Mouse (Mus musculus) MEL (cell line): ENCODE measurements around the gene Spef1. TPM values are rescaled to one million over a fixed set of nuclear protein-coding genes. Genes with fewer than 3 reads are reported as not detected.

Experiments used
- DNase-seq: peaks from one replicate; pipeline ENCODE4 v3.0.0; 2011; ENCODE audit warnings: low read depth, low spot score
- H3K27ac ChIP-seq: 2 replicates; pipeline ENCODE4 v1.5.1; 2012; ENCODE audit warnings: low read depth, mild to moderate bottlenecking, control low read depth, low read length, moderate library complexity; ENCODE audit not compliant: control insufficient read depth
- H3K27me3 ChIP-seq, 2 experiments: fragments of 150-350 bp in 1 of 2; sonication (generic) in 1 of 2; 2 replicates each; pipeline ENCODE4 v1.6.1; 2012; ENCODE audit warnings: low read length in 2 of 2, mild to moderate bottlenecking in 2 of 2, improper control_type of control experiment in 1 of 2, moderate library complexity in 1 of 2; ENCODE audit not compliant: insufficient read depth in 2 of 2, control insufficient read depth in 1 of 2
- H3K36me3 ChIP-seq, 2 experiments: 2 replicates each; pipeline ENCODE4 v1.6.1; 2012 to 2014; ENCODE audit warnings: low read length in 2 of 2, improper control_type of control experiment in 1 of 2, inconsistent platforms in 1 of 2, mild to moderate bottlenecking in 1 of 2; ENCODE audit not compliant: insufficient read depth in 2 of 2, control insufficient read depth in 1 of 2
- H3K4me1 ChIP-seq, 2 experiments: fragments of 150-350 bp in 1 of 2; sonication (generic) in 1 of 2; 2 replicates each; pipeline ENCODE4 v1.6.1; 2012; ENCODE audit warnings: low read length in 2 of 2, improper control_type of control experiment in 1 of 2, mild to moderate bottlenecking in 1 of 2; ENCODE audit not compliant: insufficient read depth in 2 of 2, control insufficient read depth in 1 of 2
- H3K4me3 ChIP-seq, 2 experiments: fragments of 150-350 bp in 1 of 2; sonication (generic) in 1 of 2; 2 replicates each; pipeline ENCODE4 v1.5.1; 2012; ENCODE audit warnings: low read depth in 2 of 2, low read length in 2 of 2, mild to moderate bottlenecking in 2 of 2, moderate library complexity in 2 of 2, control low read depth in 1 of 2, improper control_type of control experiment in 1 of 2; ENCODE audit not compliant: control insufficient read depth in 1 of 2, insufficient read depth in 1 of 2
- H3K79me2 ChIP-seq: 2 replicates; pipeline ENCODE4 v1.6.1; 2012; ENCODE audit warnings: mild to moderate bottlenecking, low read length, moderate library complexity; ENCODE audit not compliant: control insufficient read depth, poor library complexity, insufficient read depth
- H3K9ac ChIP-seq: 2 replicates; pipeline ENCODE4 v1.6.1; 2012; ENCODE audit warnings: low read depth, mild to moderate bottlenecking, control low read depth, low read length, moderate library complexity; ENCODE audit not compliant: control insufficient read depth, poor library complexity, severe bottlenecking
- H3K9me3 ChIP-seq: fragments of 150-350 bp; sonication (generic); replicated peaks from 2 replicates; pipeline ENCODE4 v1.6.1; 2012; ENCODE audit warnings: mild to moderate bottlenecking, low read length, improper control_type of control experiment, moderate library complexity; ENCODE audit not compliant: insufficient read depth
- CHD1 ChIP-seq: IDR thresholded peaks from 2 replicates; pipeline ENCODE4 v1.6.1; 2012; ENCODE audit warnings: low read depth, mild to moderate bottlenecking, inconsistent platforms, low read length, improper control_type of control experiment
- CHD2 ChIP-seq: IDR thresholded peaks from 2 replicates; pipeline ENCODE4 v1.6.1; 2011; ENCODE audit warnings: low read length, improper control_type of control experiment
- CTCF ChIP-seq, 3 experiments: IDR thresholded peaks in 2 of 3; conservative IDR thresholded peaks in 1 of 3; 2 replicates each; pipeline ENCODE4 v1.5.1; 2011 to 2012; ENCODE audit warnings: low read length in 3 of 3, low read depth in 2 of 3, mild to moderate bottlenecking in 2 of 3, improper control_type of control experiment in 1 of 3, inconsistent platforms in 1 of 3, mixed read lengths in 1 of 3, moderate library complexity in 1 of 3; ENCODE audit not compliant: control insufficient read depth in 1 of 3, insufficient read depth in 1 of 3, poor library complexity in 1 of 3, severe bottlenecking in 1 of 3
- EP300 ChIP-seq, 2 experiments: IDR thresholded peaks; 2 replicates each; pipeline ENCODE4 v1.6.1; 2011; ENCODE audit warnings: improper control_type of control experiment in 2 of 2, low read length in 2 of 2, low read depth in 1 of 2, mild to moderate bottlenecking in 1 of 2
- GABPA ChIP-seq: IDR thresholded peaks from 2 replicates; pipeline ENCODE4 v1.6.1; 2012; ENCODE audit warnings: low read depth, mild to moderate bottlenecking, inconsistent platforms, low read length, improper control_type of control experiment, moderate library complexity
- JUND ChIP-seq: IDR thresholded peaks from 2 replicates; pipeline ENCODE4 v1.6.1; 2011; ENCODE audit warnings: low read depth, mild to moderate bottlenecking, improper control_type of control experiment, low read length
- KAT2A ChIP-seq: conservative IDR thresholded peaks from 2 replicates; pipeline ENCODE4 v1.6.1; 2012; ENCODE audit warnings: low read depth, low read length, improper control_type of control experiment, inconsistent platforms
- MAFK ChIP-seq: IDR thresholded peaks from 2 replicates; pipeline ENCODE4 v1.6.1; 2011; ENCODE audit warnings: low read depth, mild to moderate bottlenecking, low read length, improper control_type of control experiment, borderline replicate concordance
- MAZ ChIP-seq: IDR thresholded peaks from 2 replicates; pipeline ENCODE4 v1.6.1; 2012; ENCODE audit warnings: low read depth, mild to moderate bottlenecking, inconsistent platforms, low read length, improper control_type of control experiment
- MEF2A ChIP-seq: IDR thresholded peaks from 2 replicates; pipeline ENCODE4 v1.6.1; 2014; ENCODE audit warnings: low read depth, mild to moderate bottlenecking, inconsistent platforms, low read length, improper control_type of control experiment; ENCODE audit not compliant: poor library complexity, insufficient replicate concordance, severe bottlenecking; ENCODE audit errors: extremely low read depth
- MYB ChIP-seq: IDR thresholded peaks from 2 replicates; pipeline ENCODE4 v1.6.1; 2011; ENCODE audit warnings: mild to moderate bottlenecking, low read depth, low read length, improper control_type of control experiment
- MYC ChIP-seq: IDR thresholded peaks from 2 replicates; pipeline ENCODE4 v1.6.1; 2011; ENCODE audit warnings: low read depth, mild to moderate bottlenecking, low read length, improper control_type of control experiment, moderate library complexity
- NRF1 ChIP-seq: IDR thresholded peaks from 2 replicates; pipeline ENCODE4 v1.6.1; 2014; ENCODE audit warnings: low read depth, mild to moderate bottlenecking, inconsistent platforms, low read length, improper control_type of control experiment, moderate library complexity; ENCODE audit not compliant: poor library complexity, insufficient read depth, severe bottlenecking
- POLR2A ChIP-seq, 2 experiments: IDR thresholded peaks; 2 replicates each; pipeline ENCODE4 v1.6.1; 2011 to 2012; ENCODE audit warnings: low read length in 2 of 2, mild to moderate bottlenecking in 2 of 2, control low read depth in 1 of 2, improper control_type of control experiment in 1 of 2, low read depth in 1 of 2, moderate library complexity in 1 of 2; ENCODE audit not compliant: control insufficient read depth in 1 of 2, insufficient read depth in 1 of 2, poor library complexity in 1 of 2
- RCOR1 ChIP-seq: IDR thresholded peaks from 2 replicates; pipeline ENCODE4 v1.6.1; 2012; ENCODE audit warnings: low read depth, mild to moderate bottlenecking, inconsistent platforms, low read length, improper control_type of control experiment
- TCF12 ChIP-seq: IDR thresholded peaks from 2 replicates; pipeline ENCODE4 v1.6.1; 2014; ENCODE audit warnings: low read depth, mild to moderate bottlenecking, inconsistent platforms, low read length, improper control_type of control experiment, moderate library complexity
- UBTF ChIP-seq: IDR thresholded peaks from 2 replicates; pipeline ENCODE4 v1.6.1; 2012; ENCODE audit warnings: low read depth, mild to moderate bottlenecking, inconsistent platforms, low read length, improper control_type of control experiment, moderate library complexity, borderline replicate concordance; ENCODE audit not compliant: insufficient read depth
- ZC3H11A ChIP-seq: IDR thresholded peaks from 2 replicates; pipeline ENCODE4 v1.6.1; 2012; ENCODE audit warnings: low read depth, mild to moderate bottlenecking, inconsistent platforms, low read length, improper control_type of control experiment
- ZNF384 ChIP-seq: IDR thresholded peaks from 2 replicates; pipeline ENCODE4 v1.6.1; 2012; ENCODE audit warnings: low read depth, mild to moderate bottlenecking, inconsistent platforms, low read length, improper control_type of control experiment
- polyA plus RNA-seq, 2 experiments: library from polyadenylated mRNA; stranded (reverse) in 1 of 2; unstranded in 1 of 2; fragments of >175 nt in 1 of 2; fragments of >200 nt in 1 of 2; gene quantifications; 2 replicates each; pipeline versions ENCODE4 v1.2.1 to v1.2.4; 2012; ENCODE audit warnings: low replicate concordance in 2 of 2, low read depth in 1 of 2; ENCODE audit not compliant: insufficient read length in 2 of 2, insufficient read depth in 1 of 2, missing spikeins in 1 of 2
- total RNA-seq: library from RNA; depleted of rRNA; stranded (reverse); fragments of 300-350 nt; gene quantifications from 2 replicates; pipeline ENCODE4 v1.2.3, GENCODE M21; 2012

Gene Spef1
- total and polyA plus RNA-seq, 3 experiments: 1.2 to 1.8 TPM; not detected in 1

GRCm38 (mm10) chr2:131134826-131135400, 52.2 kb downstream of the Spef1 start:
- no peaks in the 10 kb centered on the region for H3K79me2 ChIP-seq
- no peak for DNase-seq
- peaks cover 0 to 7% of the 10 kb centered on the region in 2 experiments; a peak in 2 of 4 replicates for H3K36me3 ChIP-seq
- H3K27ac ChIP-seq: no peak overlapping the region
- H3K9ac ChIP-seq: no peak overlapping the region
- H3K4me3 ChIP-seq: no peak overlapping the region
- no peaks in the 10 kb centered on the region for H3K9me3 ChIP-seq
- H3K27me3 ChIP-seq: no peaks in the 10 kb centered on the region
- peaks cover 12 to 17% of the 10 kb centered on the region in 2 experiments for H3K4me1 ChIP-seq
- TF ChIP-seq MEF2A (no peak), MAZ (no peak), JUND (no peak), CHD1 (no peak), UBTF (no peak), EP300 (IDR thresholded peaks at IDR 0.05; ENCODE audit: low read depth in 1 of 2, low read length in 2 of 2) (no peak), POLR2A (IDR thresholded peaks at IDR 0.05; ENCODE audit: control insufficient read depth in 1 of 2, insufficient read depth in 1 of 2, low read depth in 1 of 2, low read length in 2 of 2, poor library complexity in 1 of 2) (no peak), NRF1 (no peak), RCOR1 (no peak), ZC3H11A (no peak), ZNF384 (no peak), CTCF (IDR thresholded peaks at IDR 0.05 in 2 of 3, conservative IDR thresholded peaks at IDR 0.05 in 1 of 3; ENCODE audit: control insufficient read depth in 1 of 3, insufficient read depth in 1 of 3, low read depth in 2 of 3, low read length in 3 of 3, poor library complexity in 1 of 3, severe bottlenecking in 1 of 3) (no peak), CHD2 (no peak)

GRCm38 (mm10) chr2:131134381-131134780, 52.7 kb downstream of the Spef1 start:
- Histone ChIP-seq H3K27ac (no peak overlapping the region), H3K27me3 (no peaks in the 10 kb centered on the region), H3K79me2 (no peaks in the 10 kb centered on the region), H3K4me1 (peaks cover 15 to 22% of the 10 kb centered on the region in 2 experiments), H3K9me3 (no peaks in the 10 kb centered on the region), H3K36me3 (peaks cover 0 to 9% of the 10 kb centered on the region in 2 experiments; a peak in 2 of 4 replicates), H3K9ac (no peak overlapping the region), H3K4me3 (no peak overlapping the region)
- DNase-seq: no peak
- TF ChIP-seq GABPA (no peak), KAT2A (no peak), ZNF384 (no peak), MYB (no peak), TCF12 (no peak), ZC3H11A (no peak), MAZ (no peak), MYC (no peak), CHD2 (no peak), MAFK (no peak)
